Mouse (Mus musculus): ENCODE measurements around the gene Myh3.

DNA sequence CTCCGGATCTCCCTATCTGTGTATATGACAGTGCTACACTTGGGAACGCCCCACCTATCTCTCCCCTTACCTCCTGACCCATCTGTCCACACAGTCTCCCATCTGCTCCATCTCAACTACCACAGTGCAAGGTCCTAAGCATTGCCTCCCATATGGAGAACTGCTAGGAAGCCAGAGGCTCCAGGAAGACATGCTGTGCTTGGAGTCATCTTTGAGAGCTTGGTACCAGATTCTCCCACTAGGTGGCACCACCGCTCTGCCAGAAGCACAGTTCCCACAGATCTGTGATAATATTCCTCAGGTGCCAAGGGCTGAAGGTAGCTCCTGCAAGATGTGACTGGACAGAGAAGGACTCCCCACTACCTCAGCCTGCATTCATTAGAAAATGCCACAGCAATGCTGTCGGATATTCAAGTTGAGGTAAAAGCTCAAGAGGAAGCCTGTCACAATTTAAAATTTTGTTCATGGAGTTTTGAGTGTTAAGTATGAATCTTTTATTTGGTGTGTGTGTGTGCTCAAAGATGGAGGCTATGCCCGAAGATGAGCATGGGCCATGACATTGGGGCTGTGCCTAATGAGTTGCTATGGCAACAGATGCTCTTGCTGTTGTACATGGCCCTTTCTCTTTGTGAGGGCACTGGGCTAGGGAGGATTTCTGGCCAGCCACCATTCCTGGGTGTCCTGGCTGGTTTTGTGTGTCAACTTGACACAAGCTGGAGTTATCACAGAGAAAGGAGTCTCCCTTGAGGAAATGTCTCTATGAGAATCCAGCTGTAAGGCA is 32.3 kb downstream of the Myh3 start:
- TF ChIP-seq CTCF (IDR thresholded peaks at IDR 0.05; ENCODE audit: low read depth) (peak; percentile 80), EP300 (IDR thresholded peaks at IDR 0.05; ENCODE audit: low read depth) (no peak)

Data from liver, embryonic 14.5 days (tissue).